Mouse (Mus musculus) ovary, postnatal 10 days (tissue): ENCODE results near the gene Icmt.

ENCODE experiments used
- DNase-seq: peaks from one replicate; pipeline ENCODE4 v3.0.0; 2022; ENCODE audit warnings: low spot score

Icmt gene

GRCm38 (mm10) chr4:152296874-152297861 lies at the start of gene Icmt:
Gene Icmt, plus strand, starts transcription at chr4:152297227.
- peak; percentile 99 for DNase-seq

GRCm38 (mm10) chr4:152250615-152251014 lies 46.4 kb upstream of the Icmt start:
- DNase-seq = no peak

- no peak for DNase-seq
Measured at GRCm38 (mm10) chr4:152253183-152253759, 43.8 kb upstream of the Icmt start.

- DNase-seq = no peak
Measured at GRCm38 (mm10) chr4:152257070-152257469, 40.0 kb upstream of the Icmt start.

GRCm38 (mm10) chr4:152260451-152260850 lies 36.6 kb upstream of the Icmt start:
- DNase-seq = no peak

GRCm38 (mm10) chr4:152262187-152262586 lies 34.8 kb upstream of the Icmt start:
- no peak for DNase-seq

- no peak for DNase-seq
Measured at GRCm38 (mm10) chr4:152263089-152263488, 33.9 kb upstream of the Icmt start.

GRCm38 (mm10) chr4:152263512-152264176 lies 33.4 kb upstream of the Icmt start:
- no peak for DNase-seq

- DNase-seq = no peak
Measured at GRCm38 (mm10) chr4:152264177-152264530, 32.9 kb upstream of the Icmt start.

GRCm38 (mm10) chr4:152264867-152265568 lies 32.0 kb upstream of the Icmt start:
- DNase-seq = no peak

GRCm38 (mm10) chr4:152265791-152266190 lies 31.2 kb upstream of the Icmt start:
- DNase-seq = no peak

GRCm38 (mm10) chr4:152266236-152266895 lies 30.7 kb upstream of the Icmt start:
- DNase-seq = no peak

GRCm38 (mm10) chr4:152267748-152268369 lies 29.2 kb upstream of the Icmt start:
- no peak for DNase-seq

- DNase-seq = no peak
Measured at GRCm38 (mm10) chr4:152269967-152270366, 27.1 kb upstream of the Icmt start.

GRCm38 (mm10) chr4:152270599-152270998 lies 26.4 kb upstream of the Icmt start:
- no peak for DNase-seq

GRCm38 (mm10) chr4:152271334-152271733 lies 25.7 kb upstream of the Icmt start:
- no peak for DNase-seq

GRCm38 (mm10) chr4:152272006-152272405 lies 25.0 kb upstream of the Icmt start:
- no peak for DNase-seq

GRCm38 (mm10) chr4:152272449-152273049 lies 24.5 kb upstream of the Icmt start:
- peak; percentile 33 for DNase-seq

GRCm38 (mm10) chr4:152273191-152273590 lies 23.8 kb upstream of the Icmt start:
- no peak for DNase-seq

- DNase-seq = no peak
Measured at GRCm38 (mm10) chr4:152273621-152274236, 23.3 kb upstream of the Icmt start, which contains the start of gene Gpr153. Gene Gpr153, plus strand, starts transcription at chr4:152274232.
